15 mouse cellular contexts compared by ENCODE assay signal in genomic region chr16:26041929-26042303, GRCm38 (mm10).
DNase-seq lines count a peak whose midpoint lies in the region; ATAC-seq and TF ChIP-seq lines count a peak whose summit lies in the region.
"Had no signal": no experiment of that assay in that cellular context is flagged by ENCODE, and none has a peak within 500 bp of the region (broad histone marks: within the 10 kb centered on the region; RNA-seq: fewer than 3 reads in every experiment).

No protein-coding gene starts in this region.

- no peak for DNase-seq in heart, embryonic 10.5 days (ENCODE audit: low spot score)
- no peak for DNase-seq in heart, postnatal 10 days
- no peak for DNase-seq in liver, embryonic 14.5 days (ENCODE audit: low read depth in 3 of 3, low spot score in 3 of 3)
- no peak for DNase-seq in liver, embryonic 11.5 days (ENCODE audit: low spot score)
- DNase-seq in embryonic facial prominence, embryonic 14.5 days (ENCODE audit: low spot score), result peak; percentile 86
- DNase-seq in adrenal gland, adult 18-20 months (ENCODE audit: low spot score in 2 of 2), result no peak
- no peak for DNase-seq in spleen, postnatal 10 days (ENCODE audit: low spot score in 2 of 2)
- DNase-seq: kidney, adult 18-20 months; thymus, postnatal 4 days had no signal

- H3K4me1 ChIP-seq in heart, embryonic 10.5 days, result peaks cover 30% of the 10 kb centered on the region
- H3K4me1 ChIP-seq in liver, embryonic 14.5 days (replicated peaks; ENCODE audit: control insufficient read depth in 2 of 2, insufficient read depth in 2 of 2, low read length in 1 of 2), result peaks cover 0 to 7% of the 10 kb centered on the region in 2 experiments; a peak in 2 of 4 replicates
- H3K4me1 ChIP-seq in liver, embryonic 11.5 days (replicated peaks; ENCODE audit: control insufficient read depth, insufficient read depth, low read length), result peaks cover 7% of the 10 kb centered on the region
- peaks cover 31% of the 10 kb centered on the region for H3K4me1 ChIP-seq in embryonic facial prominence, embryonic 14.5 days (ENCODE audit: control insufficient read depth, insufficient read depth, low read length)
- H3K4me1 ChIP-seq in stomach, embryonic 14.5 days (ENCODE audit: control insufficient read depth, insufficient read depth, low read length), result peaks cover 16% of the 10 kb centered on the region
- H3K4me1 ChIP-seq: neural tube, embryonic 12.5 days had no signal

- H3K36me3 ChIP-seq in heart, embryonic 10.5 days, result no peaks in the 10 kb centered on the region
- no peaks in the 10 kb centered on the region for H3K36me3 ChIP-seq in liver, embryonic 14.5 days (replicated peaks; ENCODE audit: control insufficient read depth, insufficient read depth, low read depth)
- no peaks in the 10 kb centered on the region for H3K36me3 ChIP-seq in liver, embryonic 11.5 days (ENCODE audit: control insufficient read depth, insufficient read depth, low read length)
- H3K36me3 ChIP-seq in embryonic facial prominence, embryonic 14.5 days (ENCODE audit: control insufficient read depth, insufficient read depth, low read length), result no peaks in the 10 kb centered on the region
- no peaks in the 10 kb centered on the region for H3K36me3 ChIP-seq in stomach, embryonic 14.5 days (ENCODE audit: control insufficient read depth, insufficient read depth, low read length)
- H3K36me3 ChIP-seq: neural tube, embryonic 12.5 days had no signal

- TF ChIP-seq CTCF in liver, embryonic 14.5 days (IDR thresholded peaks at IDR 0.05; ENCODE audit: low read depth), result no peak

- no peak overlapping the region for H3K9ac ChIP-seq in liver, embryonic 14.5 days (replicated peaks)
- no peak overlapping the region for H3K9ac ChIP-seq in liver, embryonic 11.5 days (ENCODE audit: low read depth, low read length)
- no peak overlapping the region for H3K9ac ChIP-seq in embryonic facial prominence, embryonic 14.5 days (ENCODE audit: low read depth, low read length)
- H3K9ac ChIP-seq in stomach, embryonic 14.5 days (replicated peaks; ENCODE audit: low read depth, low read length), result no peak overlapping the region
- H3K9ac ChIP-seq: hindbrain, embryonic 14.5 days; neural tube, embryonic 12.5 days had no signal

- H3K4me3 ChIP-seq in heart, embryonic 10.5 days, result no peak overlapping the region
- no peak overlapping the region for H3K4me3 ChIP-seq in liver, embryonic 14.5 days (ENCODE audit: insufficient read depth in 1 of 2, low read depth in 2 of 2, low read length in 2 of 2)
- H3K4me3 ChIP-seq in liver, embryonic 11.5 days (ENCODE audit: low read depth, low read length), result no peak overlapping the region
- H3K4me3 ChIP-seq in embryonic facial prominence, embryonic 14.5 days (ENCODE audit: low read depth, low read length), result no peak overlapping the region
- no peak overlapping the region for H3K4me3 ChIP-seq in stomach, embryonic 14.5 days (ENCODE audit: low read depth, low read length)
- H3K4me3 ChIP-seq: erythroblast, embryonic 14.5 days; neural tube, embryonic 12.5 days had no signal

- H3K9me3 ChIP-seq in heart, embryonic 10.5 days, result no peaks in the 10 kb centered on the region
- H3K9me3 ChIP-seq in liver, embryonic 14.5 days (ENCODE audit: control insufficient read depth, low read length), result no peaks in the 10 kb centered on the region
- H3K9me3 ChIP-seq in liver, embryonic 11.5 days (ENCODE audit: control insufficient read depth, low read length), result no peaks in the 10 kb centered on the region
- no peaks in the 10 kb centered on the region for H3K9me3 ChIP-seq in embryonic facial prominence, embryonic 14.5 days (ENCODE audit: control insufficient read depth, low read length)
- H3K9me3 ChIP-seq in stomach, embryonic 14.5 days (ENCODE audit: control insufficient read depth, low read depth, low read length), result no peaks in the 10 kb centered on the region
- H3K9me3 ChIP-seq: neural tube, embryonic 12.5 days had no signal

- no peaks in the 10 kb centered on the region for H3K27me3 ChIP-seq in heart, embryonic 10.5 days (ENCODE audit: insufficient read depth, poor library complexity, severe bottlenecking)
- H3K27me3 ChIP-seq in liver, embryonic 14.5 days (ENCODE audit: control insufficient read depth, insufficient read depth, low read length), result no peaks in the 10 kb centered on the region
- H3K27me3 ChIP-seq in liver, embryonic 11.5 days (replicated peaks; ENCODE audit: control insufficient read depth, insufficient read depth, low read length), result no peaks in the 10 kb centered on the region
- no peaks in the 10 kb centered on the region for H3K27me3 ChIP-seq in embryonic facial prominence, embryonic 14.5 days (replicated peaks; ENCODE audit: control insufficient read depth, insufficient read depth, low read length)
- H3K27me3 ChIP-seq in stomach, embryonic 14.5 days (ENCODE audit: control insufficient read depth, insufficient read depth, low read length), result no peaks in the 10 kb centered on the region
- H3K27me3 ChIP-seq: neural tube, embryonic 12.5 days had no signal

- WGBS in heart, embryonic 10.5 days, result 38% methylated on average over 2 of the region's 2 CpGs
- 38% methylated on average over 2 of the region's 2 CpGs for WGBS in liver, embryonic 14.5 days (ENCODE audit: insufficient replicate concordance)
- 70% methylated on average over 2 of the region's 2 CpGs for WGBS in liver, embryonic 11.5 days
- 26% methylated on average over 2 of the region's 2 CpGs for whole genome bisulfite sequencing in embryonic facial prominence, embryonic 14.5 days
- 35% methylated on average over 2 of the region's 2 CpGs for WGBS in stomach, embryonic 14.5 days

- H3K27ac ChIP-seq in heart, embryonic 10.5 days, result peak overlapping the region; percentile 77; the same call in 1 of the 2 replicates
- no peak overlapping the region for H3K27ac ChIP-seq in liver, embryonic 14.5 days
- H3K27ac ChIP-seq in liver, embryonic 11.5 days (ENCODE audit: low read depth, low read length), result no peak overlapping the region; the same call in 1 of the 2 replicates
- H3K27ac ChIP-seq in embryonic facial prominence, embryonic 14.5 days (replicated peaks; ENCODE audit: low read depth, low read length), result peak overlapping the region; percentile 78
- H3K27ac ChIP-seq in stomach, embryonic 14.5 days (ENCODE audit: low read length), result peak overlapping the region; percentile 58; the same call in 1 of the 2 replicates
- H3K27ac ChIP-seq: macrophage; neural tube, embryonic 12.5 days had no signal

- intact Hi-C loops in heart, postnatal 10 days (cut with DNase I), result no loop called here

- no peak for ATAC-seq in liver, embryonic 14.5 days (ENCODE audit: insufficient read depth)
- no peak for ATAC-seq in liver, embryonic 11.5 days (replicated peaks; ENCODE audit: low FRiP score)
- peak; percentile 74 for ATAC-seq in embryonic facial prominence, embryonic 14.5 days (ENCODE audit: low read depth)
- ATAC-seq in stomach, embryonic 14.5 days (ENCODE audit: insufficient number of reproducible peaks, insufficient read depth, low FRiP score, low read depth), result 0 out of 2 replicates have a peak, but pooled peaks have one; percentile 28
- ATAC-seq: midbrain, embryonic 16.5 days had no signal

- H3K4me2 ChIP-seq in liver, embryonic 14.5 days (ENCODE audit: low read depth), result peak overlapping the region; percentile 4; the same call in 1 of the 2 replicates
- no peak overlapping the region; the same call in 1 of the 2 replicates for H3K4me2 ChIP-seq in liver, embryonic 11.5 days
- H3K4me2 ChIP-seq in embryonic facial prominence, embryonic 14.5 days (ENCODE audit: low read depth, low read length), result peak overlapping the region; percentile 33
- H3K4me2 ChIP-seq in stomach, embryonic 14.5 days (replicated peaks; ENCODE audit: low read depth, low read length), result no peak overlapping the region
- H3K4me2 ChIP-seq: hindbrain, embryonic 14.5 days; neural tube, embryonic 12.5 days had no signal

- no peak for TF ChIP-seq EP300 in liver, embryonic 14.5 days (IDR thresholded peaks at IDR 0.05; ENCODE audit: low read depth)

Comparison
In these comparisons a context has a peak if more than half of its experiments do, and no peak if none do; other contexts are left out.
1. H3K4me2 ChIP-seq: peak in liver, embryonic 14.5 days (single experiment) and embryonic facial prominence, embryonic 14.5 days (single experiment); none in liver, embryonic 11.5 days (single experiment) and stomach, embryonic 14.5 days (single experiment).
2. H3K27ac ChIP-seq: peak in heart, embryonic 10.5 days (single experiment), embryonic facial prominence, embryonic 14.5 days (single experiment) and stomach, embryonic 14.5 days (single experiment); none in liver, embryonic 14.5 days (single experiment) and liver, embryonic 11.5 days (single experiment).
3. ATAC-seq: peak in embryonic facial prominence, embryonic 14.5 days (single experiment) and stomach, embryonic 14.5 days (single experiment); none in liver, embryonic 14.5 days (single experiment) and liver, embryonic 11.5 days (single experiment).